Mouse (Mus musculus) MEL (cell line): ENCODE measurements at regions not wholly inside any gene's neighbourhood (a gene's known extent, or its start where the extent isn't known, plus 50 kb on each side); places are given as distances from the start of the nearest gene placed in this dataset.

Experiments used
- DNase-seq: peaks from one replicate; pipeline ENCODE4 v3.0.0; 2011; ENCODE audit warnings: low read depth, low spot score
- H3K27ac ChIP-seq: 2 replicates; pipeline ENCODE4 v1.5.1; 2012; ENCODE audit warnings: low read depth, mild to moderate bottlenecking, control low read depth, low read length, moderate library complexity; ENCODE audit not compliant: control insufficient read depth
- H3K27me3 ChIP-seq, 2 experiments: fragments of 150-350 bp in 1 of 2; sonication (generic) in 1 of 2; 2 replicates each; pipeline ENCODE4 v1.6.1; 2012; ENCODE audit warnings: low read length in 2 of 2, mild to moderate bottlenecking in 2 of 2, improper control_type of control experiment in 1 of 2, moderate library complexity in 1 of 2; ENCODE audit not compliant: insufficient read depth in 2 of 2, control insufficient read depth in 1 of 2
- H3K36me3 ChIP-seq, 2 experiments: 2 replicates each; pipeline ENCODE4 v1.6.1; 2012 to 2014; ENCODE audit warnings: low read length in 2 of 2, improper control_type of control experiment in 1 of 2, inconsistent platforms in 1 of 2, mild to moderate bottlenecking in 1 of 2; ENCODE audit not compliant: insufficient read depth in 2 of 2, control insufficient read depth in 1 of 2
- H3K4me1 ChIP-seq, 2 experiments: fragments of 150-350 bp in 1 of 2; sonication (generic) in 1 of 2; 2 replicates each; pipeline ENCODE4 v1.6.1; 2012; ENCODE audit warnings: low read length in 2 of 2, improper control_type of control experiment in 1 of 2, mild to moderate bottlenecking in 1 of 2; ENCODE audit not compliant: insufficient read depth in 2 of 2, control insufficient read depth in 1 of 2
- H3K4me3 ChIP-seq, 2 experiments: fragments of 150-350 bp in 1 of 2; sonication (generic) in 1 of 2; 2 replicates each; pipeline ENCODE4 v1.5.1; 2012; ENCODE audit warnings: low read depth in 2 of 2, low read length in 2 of 2, mild to moderate bottlenecking in 2 of 2, moderate library complexity in 2 of 2, control low read depth in 1 of 2, improper control_type of control experiment in 1 of 2; ENCODE audit not compliant: control insufficient read depth in 1 of 2, insufficient read depth in 1 of 2
- H3K79me2 ChIP-seq: 2 replicates; pipeline ENCODE4 v1.6.1; 2012; ENCODE audit warnings: mild to moderate bottlenecking, low read length, moderate library complexity; ENCODE audit not compliant: control insufficient read depth, poor library complexity, insufficient read depth
- H3K9ac ChIP-seq: 2 replicates; pipeline ENCODE4 v1.6.1; 2012; ENCODE audit warnings: low read depth, mild to moderate bottlenecking, control low read depth, low read length, moderate library complexity; ENCODE audit not compliant: control insufficient read depth, poor library complexity, severe bottlenecking
- H3K9me3 ChIP-seq: fragments of 150-350 bp; sonication (generic); replicated peaks from 2 replicates; pipeline ENCODE4 v1.6.1; 2012; ENCODE audit warnings: mild to moderate bottlenecking, low read length, improper control_type of control experiment, moderate library complexity; ENCODE audit not compliant: insufficient read depth
- BHLHE40 ChIP-seq: IDR thresholded peaks from 2 replicates; pipeline ENCODE4 v1.6.1; 2012; ENCODE audit warnings: low read depth, mild to moderate bottlenecking, inconsistent platforms, low read length, improper control_type of control experiment, borderline replicate concordance
- CHD1 ChIP-seq: IDR thresholded peaks from 2 replicates; pipeline ENCODE4 v1.6.1; 2012; ENCODE audit warnings: low read depth, mild to moderate bottlenecking, inconsistent platforms, low read length, improper control_type of control experiment
- CTCF ChIP-seq, 3 experiments: IDR thresholded peaks in 2 of 3; conservative IDR thresholded peaks in 1 of 3; 2 replicates each; pipeline ENCODE4 v1.5.1; 2011 to 2012; ENCODE audit warnings: low read length in 3 of 3, low read depth in 2 of 3, mild to moderate bottlenecking in 2 of 3, improper control_type of control experiment in 1 of 3, inconsistent platforms in 1 of 3, mixed read lengths in 1 of 3, moderate library complexity in 1 of 3; ENCODE audit not compliant: control insufficient read depth in 1 of 3, insufficient read depth in 1 of 3, poor library complexity in 1 of 3, severe bottlenecking in 1 of 3
- E2F4 ChIP-seq: IDR thresholded peaks from 2 replicates; pipeline ENCODE4 v1.6.1; 2011; ENCODE audit warnings: low read depth, low read length, improper control_type of control experiment, borderline replicate concordance
- ELF1 ChIP-seq: IDR thresholded peaks from 2 replicates; pipeline ENCODE4 v1.6.1; 2014; ENCODE audit warnings: low read depth, mild to moderate bottlenecking, inconsistent platforms, low read length, improper control_type of control experiment, moderate library complexity
- EP300 ChIP-seq, 2 experiments: IDR thresholded peaks; 2 replicates each; pipeline ENCODE4 v1.6.1; 2011; ENCODE audit warnings: improper control_type of control experiment in 2 of 2, low read length in 2 of 2, low read depth in 1 of 2, mild to moderate bottlenecking in 1 of 2
- ETS1 ChIP-seq: IDR thresholded peaks from 2 replicates; pipeline ENCODE4 v1.6.1; 2012; ENCODE audit warnings: low read depth, mild to moderate bottlenecking, inconsistent platforms, low read length, improper control_type of control experiment, moderate library complexity
- GATA1 ChIP-seq: IDR thresholded peaks from 2 replicates; pipeline ENCODE4 v1.6.1; 2011; ENCODE audit warnings: low read depth, low read length, improper control_type of control experiment
- JUND ChIP-seq: IDR thresholded peaks from 2 replicates; pipeline ENCODE4 v1.6.1; 2011; ENCODE audit warnings: low read depth, mild to moderate bottlenecking, improper control_type of control experiment, low read length
- KAT2A ChIP-seq: conservative IDR thresholded peaks from 2 replicates; pipeline ENCODE4 v1.6.1; 2012; ENCODE audit warnings: low read depth, low read length, improper control_type of control experiment, inconsistent platforms
- MAFK ChIP-seq: IDR thresholded peaks from 2 replicates; pipeline ENCODE4 v1.6.1; 2011; ENCODE audit warnings: low read depth, mild to moderate bottlenecking, low read length, improper control_type of control experiment, borderline replicate concordance
- MAX ChIP-seq: IDR thresholded peaks from 2 replicates; pipeline ENCODE4 v1.6.1; 2011; ENCODE audit warnings: low read length, improper control_type of control experiment
- MEF2A ChIP-seq: IDR thresholded peaks from 2 replicates; pipeline ENCODE4 v1.6.1; 2014; ENCODE audit warnings: low read depth, mild to moderate bottlenecking, inconsistent platforms, low read length, improper control_type of control experiment; ENCODE audit not compliant: poor library complexity, insufficient replicate concordance, severe bottlenecking; ENCODE audit errors: extremely low read depth
- MXI1 ChIP-seq: IDR thresholded peaks from 2 replicates; pipeline ENCODE4 v1.6.1; 2011; ENCODE audit warnings: mild to moderate bottlenecking, low read depth, low read length, improper control_type of control experiment
- MYC ChIP-seq: IDR thresholded peaks from 2 replicates; pipeline ENCODE4 v1.6.1; 2011; ENCODE audit warnings: low read depth, mild to moderate bottlenecking, low read length, improper control_type of control experiment, moderate library complexity
- NELFE ChIP-seq: IDR thresholded peaks from 2 replicates; pipeline ENCODE4 v1.6.1; 2011; ENCODE audit warnings: low read depth, low read length, improper control_type of control experiment
- NRF1 ChIP-seq: IDR thresholded peaks from 2 replicates; pipeline ENCODE4 v1.6.1; 2014; ENCODE audit warnings: low read depth, mild to moderate bottlenecking, inconsistent platforms, low read length, improper control_type of control experiment, moderate library complexity; ENCODE audit not compliant: poor library complexity, insufficient read depth, severe bottlenecking
- POLR2A ChIP-seq, 2 experiments: IDR thresholded peaks; 2 replicates each; pipeline ENCODE4 v1.6.1; 2011 to 2012; ENCODE audit warnings: low read length in 2 of 2, mild to moderate bottlenecking in 2 of 2, control low read depth in 1 of 2, improper control_type of control experiment in 1 of 2, low read depth in 1 of 2, moderate library complexity in 1 of 2; ENCODE audit not compliant: control insufficient read depth in 1 of 2, insufficient read depth in 1 of 2, poor library complexity in 1 of 2
- POLR2AphosphoS5 ChIP-seq: IDR thresholded peaks from 2 replicates; pipeline ENCODE4 v1.6.1; 2012; ENCODE audit warnings: low read depth, borderline replicate concordance, mild to moderate bottlenecking, inconsistent platforms, low read length, moderate library complexity, mixed read lengths
- RAD21 ChIP-seq: IDR thresholded peaks from 2 replicates; pipeline ENCODE4 v1.6.1; 2011; ENCODE audit warnings: mild to moderate bottlenecking, low read depth, low read length, improper control_type of control experiment
- RCOR1 ChIP-seq: IDR thresholded peaks from 2 replicates; pipeline ENCODE4 v1.6.1; 2012; ENCODE audit warnings: low read depth, mild to moderate bottlenecking, inconsistent platforms, low read length, improper control_type of control experiment
- SMC3 ChIP-seq: IDR thresholded peaks from 2 replicates; pipeline ENCODE4 v1.6.1; 2011; ENCODE audit warnings: low read depth, low read length, improper control_type of control experiment
- TAL1 ChIP-seq: IDR thresholded peaks from 2 replicates; pipeline ENCODE4 v1.6.1; 2012; ENCODE audit warnings: mild to moderate bottlenecking, inconsistent platforms, low read length, moderate library complexity, mixed read lengths
- TCF12 ChIP-seq: IDR thresholded peaks from 2 replicates; pipeline ENCODE4 v1.6.1; 2014; ENCODE audit warnings: low read depth, mild to moderate bottlenecking, inconsistent platforms, low read length, improper control_type of control experiment, moderate library complexity
- USF1 ChIP-seq: IDR thresholded peaks from 2 replicates; pipeline ENCODE4 v1.6.1; 2014; ENCODE audit warnings: low read depth, mild to moderate bottlenecking, inconsistent platforms, low read length, improper control_type of control experiment, moderate library complexity
- USF2 ChIP-seq, 2 experiments: IDR thresholded peaks; 2 replicates each; pipeline ENCODE4 v1.6.1; 2011 to 2012; ENCODE audit warnings: improper control_type of control experiment in 2 of 2, low read length in 2 of 2, borderline replicate concordance in 1 of 2, inconsistent platforms in 1 of 2, low read depth in 1 of 2, mild to moderate bottlenecking in 1 of 2; ENCODE audit not compliant: insufficient read depth in 1 of 2
- ZKSCAN1 ChIP-seq: IDR thresholded peaks from 2 replicates; pipeline ENCODE4 v1.6.1; 2012; ENCODE audit warnings: low read depth, mild to moderate bottlenecking, inconsistent platforms, low read length, improper control_type of control experiment, moderate library complexity
- ZMIZ1 ChIP-seq: IDR thresholded peaks from 2 replicates; pipeline ENCODE4 v1.6.1; 2012; ENCODE audit warnings: low read depth, mild to moderate bottlenecking, inconsistent platforms, low read length, improper control_type of control experiment, moderate library complexity
- ZNF384 ChIP-seq: IDR thresholded peaks from 2 replicates; pipeline ENCODE4 v1.6.1; 2012; ENCODE audit warnings: low read depth, mild to moderate bottlenecking, inconsistent platforms, low read length, improper control_type of control experiment

GRCm38 (mm10) chr9:47466767-47467166, 63.2 kb upstream of the Cadm1 start:
- H3K27ac ChIP-seq: no peak overlapping the region
- peaks cover 0 to 10% of the 10 kb centered on the region in 2 experiments; a peak in 2 of 4 replicates for H3K36me3 ChIP-seq
- DNase-seq: no peak
- no peaks in the 10 kb centered on the region for H3K27me3 ChIP-seq
- H3K9me3 ChIP-seq: no peaks in the 10 kb centered on the region
- H3K4me3 ChIP-seq: no peak overlapping the region
- TF ChIP-seq NRF1: no peak
- TF ChIP-seq NELFE: no peak
- TF ChIP-seq POLR2A (IDR thresholded peaks at IDR 0.05; ENCODE audit: control insufficient read depth in 1 of 2, insufficient read depth in 1 of 2, low read depth in 1 of 2, low read length in 2 of 2, poor library complexity in 1 of 2): no peak
- TF ChIP-seq USF1: no peak
- no peak for TF ChIP-seq BHLHE40
- no peak for TF ChIP-seq MAFK
- no peak for TF ChIP-seq RCOR1
- no peak for TF ChIP-seq E2F4
- no peak for TF ChIP-seq MYC
- TF ChIP-seq MAX: no peak
- no peak for TF ChIP-seq ZKSCAN1
- TF ChIP-seq MEF2A: no peak
- no peak for TF ChIP-seq USF2 (IDR thresholded peaks at IDR 0.05; ENCODE audit: borderline replicate concordance in 1 of 2, insufficient read depth in 1 of 2, low read depth in 1 of 2, low read length in 2 of 2)
- TF ChIP-seq RAD21: no peak
- no peak for TF ChIP-seq JUND
- TF ChIP-seq ETS1: no peak
- TF ChIP-seq ELF1: no peak
- no peak for TF ChIP-seq POLR2AphosphoS5
- no peak for TF ChIP-seq SMC3
- no peak for TF ChIP-seq CHD1
- peaks cover 0 to 6% of the 10 kb centered on the region in 2 experiments; a peak in 3 of 4 replicates for H3K4me1 ChIP-seq
- H3K79me2 ChIP-seq: no peaks in the 10 kb centered on the region
- H3K9ac ChIP-seq: no peak overlapping the region

- Histone ChIP-seq H3K9ac (no peak overlapping the region), H3K27ac (no peak overlapping the region), H3K27me3 (no peaks in the 10 kb centered on the region), H3K36me3 (peaks cover 0 to 5% of the 10 kb centered on the region in 2 experiments; a peak in 1 of 4 replicates), H3K4me1 (peaks cover 0 to 4% of the 10 kb centered on the region in 2 experiments; a peak in 3 of 4 replicates), H3K9me3 (no peaks in the 10 kb centered on the region), H3K4me3 (no peak overlapping the region), H3K79me2 (no peaks in the 10 kb centered on the region)
- DNase-seq: no peak
- TF ChIP-seq KAT2A: no peak
- no peak for TF ChIP-seq SMC3
- TF ChIP-seq CTCF (IDR thresholded peaks at IDR 0.05 in 2 of 3, conservative IDR thresholded peaks at IDR 0.05 in 1 of 3; ENCODE audit: control insufficient read depth in 1 of 3, insufficient read depth in 1 of 3, low read depth in 2 of 3, low read length in 3 of 3, poor library complexity in 1 of 3, severe bottlenecking in 1 of 3): no peak
- TF ChIP-seq POLR2AphosphoS5: no peak
- TF ChIP-seq ZMIZ1: no peak
- TF ChIP-seq TCF12: no peak
- TF ChIP-seq TAL1: no peak
- no peak for TF ChIP-seq MXI1
- TF ChIP-seq ZNF384: no peak
- no peak for TF ChIP-seq RAD21
- no peak for TF ChIP-seq MAFK
- TF ChIP-seq USF1: no peak
- TF ChIP-seq USF2 (IDR thresholded peaks at IDR 0.05; ENCODE audit: borderline replicate concordance in 1 of 2, insufficient read depth in 1 of 2, low read depth in 1 of 2, low read length in 2 of 2): no peak
- no peak for TF ChIP-seq EP300 (IDR thresholded peaks at IDR 0.05; ENCODE audit: low read depth in 1 of 2, low read length in 2 of 2)
- no peak for TF ChIP-seq GATA1
- no peak for TF ChIP-seq POLR2A (IDR thresholded peaks at IDR 0.05; ENCODE audit: control insufficient read depth in 1 of 2, insufficient read depth in 1 of 2, low read depth in 1 of 2, low read length in 2 of 2, poor library complexity in 1 of 2)
Measured at GRCm38 (mm10) chr9:47467815-47468214, 62.2 kb upstream of the Cadm1 start.
